Mouse (Mus musculus): ENCODE measurements at regions not wholly inside any gene's neighbourhood (a gene's known extent, or its start where the extent isn't known, plus 50 kb on each side); places are given as distances from the start of the nearest gene placed in this dataset.

- no peaks in the 10 kb centered on the region for H3K4me1 ChIP-seq (ENCODE audit: control insufficient read depth, insufficient read depth, low read length)
- no peak overlapping the region for H3K27ac ChIP-seq (ENCODE audit: insufficient read depth, low read length)
- H3K4me3 ChIP-seq (ENCODE audit: insufficient read depth, low read length): no peak overlapping the region
- no peak for TF ChIP-seq CTCF (IDR thresholded peaks at IDR 0.05; ENCODE audit: extremely low read depth, insufficient read depth, low read length)
- TF ChIP-seq POLR2A (IDR thresholded peaks at IDR 0.05; ENCODE audit: extremely low read depth, insufficient read depth, low read length): no peak
Observed at GRCm38 (mm10) chr10:109105781-109106180, 95.0 kb upstream of the Syt1 start.

- no peak overlapping the region for H3K4me3 ChIP-seq (ENCODE audit: insufficient read depth, low read length)
- no peaks in the 10 kb centered on the region; the same call in 1 of the 2 replicates for H3K4me1 ChIP-seq (ENCODE audit: control insufficient read depth, insufficient read depth, low read length)
- H3K27ac ChIP-seq (ENCODE audit: insufficient read depth, low read length): no peak overlapping the region
- TF ChIP-seq POLR2A (IDR thresholded peaks at IDR 0.05; ENCODE audit: extremely low read depth, insufficient read depth, low read length): no peak
- no peak for TF ChIP-seq CTCF (IDR thresholded peaks at IDR 0.05; ENCODE audit: extremely low read depth, insufficient read depth, low read length)
Observed at GRCm38 (mm10) chr10:109092219-109092618, 81.4 kb upstream of the Syt1 start.

DNA sequence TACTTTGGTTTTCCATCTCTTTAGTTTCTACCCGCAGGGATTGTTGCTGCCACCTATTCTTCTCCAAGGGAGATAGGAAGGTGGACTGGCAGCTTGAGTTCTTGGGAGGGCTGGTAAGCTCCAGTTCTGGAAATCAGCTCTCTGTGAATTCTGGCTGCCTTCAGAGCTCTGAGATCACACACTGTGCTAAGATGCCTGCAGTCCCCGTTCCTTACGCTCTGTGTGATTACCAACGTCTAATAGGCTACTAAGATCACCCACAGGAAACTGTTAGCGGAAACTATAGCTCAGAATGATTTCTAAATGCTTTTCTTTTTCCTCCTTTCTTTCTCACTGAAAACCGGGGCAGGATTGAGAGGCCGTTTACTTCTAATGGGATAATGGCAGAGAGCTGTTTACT is 69.0 kb upstream of the Syt1 start:
- Histone ChIP-seq H3K4me1 (ENCODE audit: control insufficient read depth, insufficient read depth, low read length) (no peaks in the 10 kb centered on the region), H3K4me3 (ENCODE audit: insufficient read depth, low read length) (no peak overlapping the region), H3K27ac (ENCODE audit: insufficient read depth, low read length) (no peak overlapping the region)
- TF ChIP-seq POLR2A (IDR thresholded peaks at IDR 0.05; ENCODE audit: extremely low read depth, insufficient read depth, low read length): no peak
- TF ChIP-seq CTCF (IDR thresholded peaks at IDR 0.05; ENCODE audit: extremely low read depth, insufficient read depth, low read length): no peak

- Histone ChIP-seq H3K4me3 (ENCODE audit: insufficient read depth, low read length) (no peak overlapping the region), H3K4me1 (ENCODE audit: control insufficient read depth, insufficient read depth, low read length) (no peaks in the 10 kb centered on the region), H3K27ac (ENCODE audit: insufficient read depth, low read length) (no peak overlapping the region)
- TF ChIP-seq CTCF (IDR thresholded peaks at IDR 0.05; ENCODE audit: extremely low read depth, insufficient read depth, low read length) (no peak), POLR2A (IDR thresholded peaks at IDR 0.05; ENCODE audit: extremely low read depth, insufficient read depth, low read length) (no peak)
Observed at GRCm38 (mm10) chr10:109074218-109074617, 63.4 kb upstream of the Syt1 start.
